Mouse (Mus musculus): ENCODE measurements at regions not wholly inside any gene's neighbourhood (a gene's known extent, or its start where the extent isn't known, plus 50 kb on each side); places are given as distances from the start of the nearest gene placed in this dataset.
"Not testable (repeated sequence)": the region's sequence is repeated elsewhere in the genome, so short reads cannot be mapped to it uniquely, and the experiment has no call there.

DNA sequence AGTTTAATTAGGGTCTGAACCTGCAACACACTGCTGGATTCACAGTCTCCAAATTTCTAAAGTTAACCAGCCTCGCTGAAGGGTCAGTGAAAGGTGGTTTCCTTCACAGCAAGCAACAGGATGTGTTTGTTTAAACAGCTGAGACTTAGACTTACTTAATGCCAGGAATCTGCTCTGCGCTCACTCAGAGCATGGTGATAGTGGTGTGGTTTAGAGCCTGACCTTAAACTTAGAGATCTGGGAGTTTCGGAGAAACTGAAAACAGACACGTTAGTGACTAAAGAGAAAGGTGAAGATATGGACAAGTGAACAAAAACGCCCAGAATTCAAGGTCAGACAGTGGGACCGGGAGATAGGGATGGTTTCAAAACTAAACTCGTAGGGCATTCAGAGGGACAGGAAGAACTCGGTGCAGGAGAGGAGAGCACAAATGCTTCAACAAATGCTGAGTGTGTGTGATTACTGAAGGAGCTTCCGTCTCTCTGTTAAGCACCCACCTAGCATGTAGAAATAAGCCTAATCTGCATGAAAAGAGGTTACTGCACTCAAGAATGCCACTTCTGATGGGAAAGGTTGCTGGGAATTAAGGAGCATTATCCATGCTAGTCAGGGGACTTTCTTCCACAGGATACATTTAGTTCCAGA is 97.2 kb upstream of the Ifngr1 start:
- DNase-seq (ENCODE audit: low spot score) = no peak

DNA sequence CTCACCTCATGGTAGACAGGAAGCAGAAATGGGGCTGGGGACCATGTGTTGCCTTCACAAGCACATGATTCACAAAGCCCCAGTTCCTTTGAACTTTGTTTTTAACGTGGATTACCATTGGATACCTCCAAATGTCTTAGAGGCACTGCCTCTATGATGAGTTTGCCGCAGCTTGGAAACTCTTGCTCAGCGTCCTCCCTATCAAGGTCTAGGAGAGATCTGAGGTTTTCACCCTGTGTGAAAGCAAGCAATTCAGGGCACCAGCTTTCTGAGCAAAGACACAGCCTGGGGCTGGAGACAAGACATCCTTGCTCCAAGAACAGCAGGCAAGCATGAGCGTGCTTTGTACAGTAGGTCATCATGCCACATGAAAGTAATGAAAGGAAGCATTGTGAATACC is 93.6 kb upstream of the Ifngr1 start:
- no peak for DNase-seq (ENCODE audit: low spot score)

DNA sequence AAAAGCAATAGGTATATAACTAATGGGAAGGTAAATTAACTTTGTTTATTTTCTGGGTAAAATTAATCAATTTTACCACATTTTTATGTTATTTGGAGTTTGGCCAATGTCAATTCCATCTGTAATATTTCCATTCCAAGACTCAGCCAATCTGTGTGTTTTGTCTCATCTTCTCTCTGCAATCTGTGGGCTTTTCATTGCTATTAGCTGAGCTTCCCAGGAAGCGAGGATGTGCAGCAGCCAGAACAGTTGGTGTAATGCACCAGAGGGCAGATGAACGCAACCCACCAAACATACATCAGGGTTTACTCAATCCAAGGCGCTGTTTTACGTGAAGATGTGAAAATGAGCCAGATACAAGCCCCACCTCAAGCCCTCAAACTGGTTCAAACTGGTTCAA is 88.9 kb upstream of the Ifngr1 start:
- DNase-seq (ENCODE audit: low spot score) = no peak

DNA sequence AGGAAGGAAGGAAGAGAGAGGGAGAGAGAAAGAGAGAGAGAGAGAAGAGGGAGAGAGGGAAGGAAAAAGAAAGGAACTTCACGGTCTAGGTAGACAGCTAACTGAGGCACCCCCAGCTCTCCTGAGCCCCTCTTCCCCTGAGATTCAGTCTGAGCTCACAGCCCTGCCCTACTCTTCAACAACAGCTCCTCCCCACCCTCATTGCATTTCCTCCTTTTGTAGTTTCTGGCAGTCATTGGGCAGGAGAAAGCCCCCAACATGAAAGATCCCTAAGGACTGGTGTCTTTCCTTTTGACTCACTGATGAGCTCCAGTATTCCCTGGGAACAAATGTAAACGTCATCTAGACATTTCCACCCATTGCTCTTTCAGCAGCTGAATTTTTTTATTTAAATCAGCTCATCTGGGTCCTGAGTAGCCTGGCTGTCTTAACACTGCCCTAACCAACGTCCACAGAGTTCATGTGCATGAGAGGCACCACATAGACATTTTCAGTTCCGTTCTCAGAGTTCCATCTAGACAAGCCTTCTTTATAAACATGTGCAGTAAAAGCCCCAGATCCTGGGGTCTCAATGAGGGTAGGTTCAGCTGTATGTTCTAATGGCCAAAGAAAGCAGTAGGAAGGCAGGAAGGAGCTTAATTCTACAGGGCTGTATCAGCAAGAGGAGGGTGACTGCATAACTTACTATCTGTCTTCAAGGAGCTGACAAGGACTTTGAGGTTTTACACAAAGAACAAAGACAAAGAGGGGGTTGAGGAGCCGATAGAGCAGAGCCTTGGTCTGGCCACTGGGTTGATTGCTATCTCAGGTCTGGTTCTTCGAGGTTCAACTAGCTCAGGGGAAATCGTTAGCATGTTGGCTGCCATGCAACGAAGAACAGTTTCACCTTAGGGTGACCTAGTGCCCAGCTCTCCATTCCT is 87.6 kb upstream of the Ifngr1 start:
- no peak for DNase-seq (ENCODE audit: low spot score)

DNA sequence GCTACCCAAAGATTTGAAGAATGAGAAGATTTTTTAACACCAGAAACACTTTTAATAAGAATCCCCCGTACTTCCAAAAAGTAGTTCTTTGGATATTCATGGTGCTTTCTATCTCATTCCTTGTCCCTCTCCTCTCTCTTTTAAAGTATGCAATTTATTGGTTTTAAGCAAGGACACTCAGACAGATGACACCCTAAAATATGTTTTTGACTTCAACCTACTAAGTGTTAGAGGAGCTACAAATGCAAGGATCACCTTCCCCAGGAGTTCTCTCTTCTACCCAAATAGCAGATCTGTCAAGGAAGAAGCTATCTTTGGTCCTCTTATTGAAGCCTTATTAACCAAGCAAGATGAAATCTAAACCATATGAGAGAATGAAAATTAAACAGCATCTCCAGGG is 86.6 kb upstream of the Ifngr1 start:
- no peak for DNase-seq (ENCODE audit: low spot score)

DNA sequence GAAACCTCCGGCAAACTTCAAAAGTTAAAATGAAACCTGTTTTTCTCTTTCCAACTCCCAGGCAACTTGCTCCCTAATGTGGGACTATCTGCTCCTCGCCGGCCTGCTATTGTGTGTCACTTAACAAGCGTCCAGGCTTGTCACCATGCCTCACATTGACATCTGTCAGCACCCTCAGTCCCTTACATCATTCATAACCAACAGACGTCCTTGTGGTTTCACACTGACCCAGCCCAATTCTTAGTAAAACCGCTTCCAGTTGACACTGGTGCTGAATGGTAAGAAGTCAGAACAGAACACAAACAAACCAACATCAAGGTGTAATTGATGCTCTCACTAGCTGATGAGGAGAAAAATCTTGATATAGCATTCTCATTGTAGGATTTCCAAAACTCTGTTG is 85.8 kb upstream of the Ifngr1 start:
- DNase-seq (ENCODE audit: low spot score) = no peak

DNA sequence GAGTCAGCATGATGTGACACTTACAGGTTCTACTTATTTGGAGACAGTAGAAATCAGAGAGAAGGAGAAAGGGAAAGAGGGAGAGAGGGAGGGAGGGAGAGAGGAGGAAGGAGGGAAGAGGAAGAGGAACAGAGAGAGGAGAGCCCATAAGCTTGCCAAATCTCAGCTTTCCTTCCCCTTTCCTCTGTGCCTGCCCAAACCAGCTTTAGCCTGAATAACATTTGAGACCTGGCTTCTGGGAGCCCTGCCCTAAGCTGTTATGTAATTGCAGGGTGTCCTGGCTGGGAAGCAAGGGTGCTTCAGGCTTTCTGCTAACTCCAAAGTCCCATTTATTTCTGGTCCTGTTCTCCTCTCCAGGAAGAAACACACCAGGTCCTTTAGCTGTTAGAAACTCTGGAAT is 85.3 kb upstream of the Ifngr1 start:
- no peak for DNase-seq (ENCODE audit: low spot score)

DNA sequence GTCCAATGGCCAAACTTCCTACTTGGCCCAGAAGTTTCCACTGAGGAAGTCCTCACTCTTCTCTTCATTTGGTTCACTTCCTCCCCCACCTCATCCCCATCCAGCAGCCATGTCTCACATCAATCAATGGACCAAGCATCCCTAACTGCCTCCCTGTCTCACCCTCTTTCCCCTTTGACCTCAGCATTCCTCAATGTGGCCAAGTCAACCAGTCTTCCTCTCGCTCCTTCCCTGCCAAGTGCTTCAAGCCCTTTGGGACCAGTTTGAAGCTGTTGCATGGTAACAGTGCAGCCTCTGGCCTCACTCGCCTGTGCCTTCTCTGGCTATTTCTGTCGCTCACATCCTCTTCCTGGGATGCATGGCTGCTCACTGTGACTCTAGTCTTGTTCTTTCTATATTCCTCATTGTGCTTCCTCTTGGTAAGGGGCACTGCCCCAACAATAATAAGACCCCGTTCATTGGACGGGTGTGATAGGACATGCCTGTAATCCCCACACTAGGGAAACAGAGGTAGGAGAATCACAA is 83.5 kb upstream of the Ifngr1 start:
- DNase-seq (ENCODE audit: low spot score) = no peak

DNA sequence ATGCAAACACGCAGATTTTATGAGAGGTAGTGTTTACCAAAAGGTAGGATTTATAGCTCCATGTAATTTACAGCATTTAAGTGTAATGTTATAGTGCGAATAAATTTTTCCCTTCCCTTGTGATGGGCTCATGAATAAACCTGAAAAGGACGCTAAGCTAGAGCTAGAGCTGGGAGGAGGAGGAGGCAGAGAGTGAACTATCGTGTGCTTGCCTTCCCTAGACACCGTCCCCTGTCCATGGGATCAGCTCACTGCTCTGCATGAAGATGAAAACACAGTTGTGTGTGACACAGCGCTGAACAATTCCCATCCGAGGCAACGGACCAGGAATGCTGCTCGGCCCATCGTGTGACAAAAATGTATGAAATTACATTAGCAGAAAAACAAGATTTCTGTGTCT is 81.7 kb upstream of the Ifngr1 start:
- no peak for DNase-seq (ENCODE audit: low spot score)

DNA sequence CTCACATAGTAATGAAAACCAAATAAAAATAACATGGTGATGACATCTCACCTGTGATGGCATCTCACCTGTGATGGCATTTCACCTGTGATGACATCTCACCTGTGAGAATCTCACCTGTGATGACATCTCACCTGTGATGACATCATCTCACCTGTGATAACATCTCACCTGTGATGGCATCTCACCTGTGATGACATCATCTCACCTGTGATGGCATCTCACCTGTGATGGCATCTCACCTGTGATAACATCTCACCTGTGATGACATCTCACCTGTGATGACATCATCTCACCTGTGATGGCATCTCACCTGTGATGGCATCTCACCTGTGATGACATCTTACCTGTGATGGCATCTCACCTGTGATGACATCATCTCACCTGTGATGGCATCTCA is 77.4 kb upstream of the Ifngr1 start:
- not testable (repeated sequence) for DNase-seq (ENCODE audit: low spot score)

DNA sequence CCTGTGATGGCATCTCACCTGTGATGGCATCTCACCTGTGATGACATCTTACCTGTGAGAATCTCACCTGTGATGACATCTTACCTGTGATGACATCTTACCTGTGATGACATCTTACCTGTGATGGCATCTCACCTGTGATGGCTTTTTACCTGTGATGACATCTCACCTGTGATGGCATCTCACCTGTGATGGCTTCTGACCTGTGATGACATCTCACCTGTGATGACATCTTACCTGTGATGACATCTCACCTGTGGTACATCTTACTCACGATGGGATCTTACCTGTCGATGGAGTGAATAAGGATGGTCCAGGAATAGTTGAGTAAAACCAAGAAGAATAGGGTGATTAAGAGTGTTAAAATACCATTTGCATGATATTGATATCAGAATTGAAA is 76.9 kb upstream of the Ifngr1 start:
- DNase-seq (ENCODE audit: low spot score) = no peak

DNA sequence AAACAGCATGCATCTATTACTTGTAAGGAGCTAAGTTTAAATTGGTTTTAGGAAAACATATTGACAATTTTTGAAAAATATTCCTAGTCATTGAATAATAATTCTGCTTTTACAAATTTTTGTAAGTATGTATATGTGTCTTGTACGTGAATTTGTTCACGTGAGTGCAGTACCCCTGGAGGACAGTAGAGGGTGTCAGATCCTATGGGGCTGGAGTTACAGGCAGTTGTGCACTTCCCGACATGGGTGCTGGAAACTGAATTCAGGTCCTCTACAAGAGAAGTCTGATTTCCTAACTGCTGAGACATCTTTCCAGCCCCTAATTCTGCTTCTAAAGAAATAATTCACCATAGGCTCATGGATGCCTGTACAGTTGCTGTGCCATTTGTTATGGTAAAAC is 75.7 kb upstream of the Ifngr1 start:
- no peak for DNase-seq (ENCODE audit: low spot score)

DNA sequence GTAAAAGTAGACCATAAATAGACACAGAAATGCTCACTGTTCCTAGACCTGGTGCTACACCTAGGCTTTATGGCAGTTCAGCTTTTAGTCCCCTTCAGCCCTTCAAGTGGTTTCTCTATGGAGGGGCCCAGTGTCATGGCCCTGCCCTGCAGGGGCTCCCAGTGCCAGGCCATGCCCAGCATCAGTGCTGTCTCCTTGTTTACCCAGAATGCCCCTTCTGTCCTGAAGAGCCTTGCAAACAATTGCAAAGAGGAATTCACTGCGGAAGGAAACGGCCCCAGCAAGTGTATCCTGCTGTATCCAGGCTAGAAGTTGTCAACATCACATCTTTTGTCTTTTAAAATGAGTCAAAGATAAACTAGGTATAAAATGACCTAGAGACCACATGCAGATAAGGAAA is 74.7 kb upstream of the Ifngr1 start:
- no peak for DNase-seq (ENCODE audit: low spot score)

DNA sequence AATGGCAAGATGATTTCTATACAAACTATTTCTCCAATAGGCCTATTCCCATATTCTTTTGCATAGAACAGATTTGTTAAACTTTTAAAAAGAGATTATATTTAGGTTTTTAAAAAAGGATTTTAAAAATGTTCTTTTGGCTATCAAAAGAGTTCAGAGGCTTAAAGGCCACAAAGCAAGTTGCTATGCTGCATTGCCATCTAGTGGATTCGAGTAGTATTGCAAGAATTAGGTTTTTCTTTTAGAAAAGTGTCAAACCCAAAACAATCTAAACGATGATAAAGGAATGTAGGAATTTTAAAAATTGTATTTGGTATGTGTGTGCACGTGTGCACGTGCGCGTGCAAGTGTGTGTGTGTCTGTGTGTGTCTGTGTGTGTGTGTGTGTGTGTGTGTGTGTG is 73.0 kb upstream of the Ifngr1 start:
- no peak for DNase-seq (ENCODE audit: low spot score)

DNA sequence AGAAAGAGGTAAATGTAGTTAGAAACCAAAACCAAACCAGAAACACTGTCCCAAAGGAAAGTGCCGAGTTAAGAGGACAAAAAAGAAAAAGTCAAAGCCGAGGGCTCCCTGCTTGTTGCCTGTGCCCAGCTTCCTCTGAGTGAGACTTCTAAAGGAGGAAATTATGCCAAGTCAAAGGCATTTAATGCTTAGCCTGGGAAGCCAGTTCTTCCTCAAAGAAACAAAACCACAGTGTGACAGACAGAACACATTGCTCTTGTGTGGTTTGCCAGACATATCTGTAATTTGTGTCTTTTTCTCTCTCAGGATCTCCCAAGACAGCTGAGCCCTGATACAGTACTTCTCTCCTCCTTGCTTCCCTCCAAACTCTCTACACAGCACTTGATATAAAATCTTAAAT is 69.6 kb upstream of the Ifngr1 start:
- no peak for DNase-seq (ENCODE audit: low spot score)

DNA sequence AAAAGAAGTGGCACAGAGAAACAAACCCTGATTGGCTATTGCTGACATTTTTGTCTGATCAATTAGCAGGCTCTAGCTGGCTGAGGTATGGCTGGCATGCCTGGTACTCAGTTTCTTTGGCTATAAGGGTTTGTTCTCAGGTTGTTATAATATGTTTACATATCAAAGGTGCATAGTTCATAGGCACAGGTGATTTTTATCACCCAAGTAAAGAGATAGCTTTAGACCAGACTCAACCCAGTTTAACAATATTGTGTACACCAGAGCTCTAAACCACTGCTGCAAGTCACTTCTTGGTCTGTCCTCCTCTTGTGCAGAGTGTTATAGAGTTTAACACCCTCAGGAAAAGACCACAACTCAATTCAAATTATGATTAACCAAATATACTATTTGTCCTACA is 65.8 kb upstream of the Ifngr1 start:
- no peak for DNase-seq (ENCODE audit: low spot score)

DNA sequence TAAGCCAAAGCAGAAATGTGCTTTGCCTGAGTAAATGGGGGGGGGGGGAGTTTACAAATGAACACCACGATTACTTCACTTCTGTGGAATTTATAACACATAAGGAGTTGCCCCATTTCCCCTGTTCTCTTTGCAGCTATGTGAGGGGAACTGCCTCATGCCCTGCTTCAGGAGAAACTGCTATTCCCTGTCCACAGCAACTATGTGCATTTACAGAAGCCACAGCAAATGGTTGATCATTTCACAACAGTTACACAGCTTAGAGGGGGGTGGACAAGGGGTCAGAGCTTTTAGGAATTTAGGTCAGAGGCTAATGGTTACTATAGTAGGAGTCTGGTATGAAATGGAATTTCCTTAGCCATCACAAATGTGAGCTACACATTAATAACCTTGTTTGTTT is 65.4 kb upstream of the Ifngr1 start:
- DNase-seq (ENCODE audit: low spot score) = no peak

DNA sequence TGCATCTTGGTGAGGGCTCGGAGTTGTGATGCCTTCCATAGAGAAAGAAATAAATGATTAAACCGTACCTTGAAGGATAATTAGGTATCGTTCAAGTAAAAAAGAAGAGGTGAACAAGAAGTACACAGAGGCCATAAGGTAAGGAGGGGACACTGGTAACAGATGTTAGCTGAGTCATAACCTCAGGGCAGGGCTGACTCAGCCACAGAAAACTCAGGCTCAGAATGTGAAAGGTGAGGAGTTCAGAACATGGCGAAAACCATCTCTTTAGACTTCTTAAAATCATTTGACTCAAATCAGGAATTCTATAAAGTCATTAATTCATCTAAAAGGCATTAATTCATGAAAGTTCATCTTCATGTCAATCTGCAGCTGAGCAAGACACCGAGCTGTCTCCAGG is 62.1 kb upstream of the Ifngr1 start:
- no peak for DNase-seq (ENCODE audit: low spot score)

DNA sequence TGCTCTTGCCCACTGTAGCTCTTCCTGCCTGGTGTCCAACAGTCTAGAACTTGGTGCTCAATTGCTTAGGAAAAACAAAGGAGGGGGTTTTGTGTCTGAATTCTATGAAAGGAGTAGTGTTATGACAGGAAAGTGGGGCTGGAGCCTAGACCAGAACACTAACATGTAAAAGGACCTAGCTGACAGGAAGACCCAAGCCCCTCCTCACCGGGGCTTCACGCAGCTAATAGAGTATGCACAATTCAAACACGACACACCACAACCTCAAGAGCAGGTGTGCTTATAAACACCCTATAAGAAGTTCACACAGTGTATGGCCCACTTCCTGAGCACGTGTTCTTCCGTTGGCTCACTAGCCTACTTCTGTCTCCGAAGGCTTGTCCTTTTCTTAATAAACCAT is 61.7 kb upstream of the Ifngr1 start:
- DNase-seq (ENCODE audit: low spot score) = no peak

DNA sequence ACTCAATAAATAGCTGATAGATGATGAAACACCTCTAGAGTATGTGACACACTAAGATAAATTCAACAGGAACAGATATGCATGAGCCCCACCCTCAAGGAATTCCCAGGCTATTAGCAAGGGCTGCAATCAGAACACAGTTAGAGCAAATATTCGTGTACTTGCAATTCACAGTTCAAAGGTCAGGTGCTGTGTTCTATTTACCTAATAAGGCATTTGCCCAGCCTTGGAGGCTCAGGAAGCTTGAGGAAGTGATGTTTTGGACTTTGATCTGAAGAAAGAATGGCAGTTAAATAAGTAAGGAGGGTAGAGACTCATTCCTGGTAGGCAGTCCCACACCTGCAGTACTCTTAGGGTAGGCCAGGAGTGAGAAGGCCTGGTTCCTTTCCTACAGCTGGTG is 60.3 kb upstream of the Ifngr1 start:
- no peak for DNase-seq (ENCODE audit: low spot score)

DNA sequence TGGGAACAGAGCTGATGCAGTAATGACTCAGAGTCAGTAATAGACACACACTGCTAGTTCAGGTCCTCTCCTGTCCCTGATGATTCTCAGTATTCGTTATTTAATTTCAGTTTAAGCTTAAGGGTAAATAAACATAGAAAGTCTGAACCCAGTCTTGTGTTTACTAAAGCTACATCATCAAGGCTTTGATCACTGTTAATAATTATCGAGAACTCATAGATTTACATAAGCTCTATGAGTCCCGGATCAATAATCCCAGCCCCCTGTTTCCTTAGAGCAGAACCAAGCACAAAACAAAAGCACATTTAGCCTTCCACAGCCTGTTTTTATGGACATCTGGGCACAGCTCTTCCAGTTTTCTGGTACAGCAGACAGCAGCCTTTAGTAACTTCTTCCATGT is 59.0 kb upstream of the Ifngr1 start:
- DNase-seq (ENCODE audit: low spot score) = no peak

DNA sequence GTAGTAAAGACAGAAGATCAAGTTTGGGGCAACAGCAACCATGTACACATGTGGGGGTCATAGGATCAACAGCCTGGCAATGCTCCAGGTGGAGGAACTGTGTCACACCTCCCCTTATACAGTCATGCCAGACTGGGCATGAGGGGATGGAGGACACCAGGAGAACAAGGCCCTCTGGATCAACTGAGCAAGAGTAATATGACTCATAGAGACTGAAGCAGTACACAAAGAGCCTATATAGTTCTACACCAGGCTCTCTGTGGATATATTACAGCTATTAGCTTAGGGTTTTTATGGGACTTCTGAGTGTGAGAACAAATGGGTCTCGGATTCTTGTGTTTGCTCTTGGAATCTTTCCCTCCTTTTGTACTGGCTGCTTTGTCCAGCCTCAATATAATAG is 57.9 kb upstream of the Ifngr1 start:
- DNase-seq (ENCODE audit: low spot score) = no peak
